Mouse (Mus musculus) stomach, postnatal 0 days (tissue): ENCODE results near the gene Phc3. TPM values are rescaled to one million over a fixed set of nuclear protein-coding genes. Genes with fewer than 3 reads are reported as not detected.

ENCODE experiments used
- ATAC-seq: fragments of 200-750 bp; cut with Nextera tagmentation; 2 replicates; pipeline ENCODE4 v1.8.0; 2017; ENCODE audit not compliant: low FRiP score, low TSS enrichment
- DNase-seq: peaks from one replicate; pipeline ENCODE4 v3.0.0-alpha.2; 2016; ENCODE audit warnings: low spot score
- H3K27ac ChIP-seq: fragments of 300-500 bp; sonication (generic); replicated peaks from 2 replicates; pipeline ENCODE4 v1.5.1; 2014; ENCODE audit warnings: mild to moderate bottlenecking, control low read depth
- H3K27me3 ChIP-seq: fragments of 300-500 bp; sonication (generic); 2 replicates; pipeline ENCODE4 v1.6.1; 2014; ENCODE audit warnings: low read length; ENCODE audit not compliant: control insufficient read depth, insufficient read depth
- H3K36me3 ChIP-seq: fragments of 300-500 bp; sonication (generic); 2 replicates; pipeline ENCODE4 v1.6.1; 2014; ENCODE audit warnings: low read length, mixed read lengths; ENCODE audit not compliant: control insufficient read depth, insufficient read depth
- H3K4me1 ChIP-seq: fragments of 300-500 bp; sonication (generic); replicated peaks from 2 replicates; pipeline ENCODE4 v1.6.1; 2014; ENCODE audit warnings: antibody characterized with exemption; ENCODE audit not compliant: control insufficient read depth, insufficient read depth
- H3K4me2 ChIP-seq: fragments of 300-500 bp; sonication (generic); replicated peaks from 2 replicates; pipeline ENCODE4 v1.6.1; 2014; ENCODE audit warnings: low read depth, mild to moderate bottlenecking, control low read depth, moderate library complexity
- H3K4me3 ChIP-seq: fragments of 300-500 bp; sonication (generic); 2 replicates; pipeline ENCODE4 v1.5.1; 2014; ENCODE audit warnings: low read depth, low read length, control low read depth
- H3K9ac ChIP-seq: fragments of 300-500 bp; sonication (generic); 2 replicates; pipeline ENCODE4 v1.6.1; 2014; ENCODE audit warnings: mild to moderate bottlenecking, low read length, control low read depth, mixed read lengths
- H3K9me3 ChIP-seq: fragments of 300-500 bp; sonication (generic); 2 replicates; pipeline ENCODE4 v1.6.1; 2016; ENCODE audit warnings: low read length; ENCODE audit not compliant: control insufficient read depth
- CTCF ChIP-seq: IDR thresholded peaks from 2 replicates; pipeline ENCODE4 v1.5.1; 2016; ENCODE audit warnings: antibody characterized with exemption, low read depth, mild to moderate bottlenecking, moderate library complexity
- EP300 ChIP-seq: optimal IDR thresholded peaks from 2 replicates; pipeline ENCODE3; 2016; ENCODE audit warnings: antibody characterized with exemption
- WGBS: fragments of 180-500 bp; shearing (Covaris S2); extraction: QIAGEN DNeasy Blood & Tissue Kit; methylation state at CpG from one replicate; pipeline ENCODE4 v1.1.7; 2014; 5-methylcytosine and 5-hydroxymethylcytosine counted together
- polyA plus RNA-seq: library from polyadenylated mRNA; unstranded; fragments of >200 nt; fragmentation: Nextera tagmentation; extraction: Ambion mirVana; gene quantifications from 2 replicates; pipeline ENCODE4 v1.2.1, GENCODE M21; 2015

Gene Phc3
- polyA plus RNA-seq, 1 experiment from 2014 or later, result 3.0 TPM

DNA sequence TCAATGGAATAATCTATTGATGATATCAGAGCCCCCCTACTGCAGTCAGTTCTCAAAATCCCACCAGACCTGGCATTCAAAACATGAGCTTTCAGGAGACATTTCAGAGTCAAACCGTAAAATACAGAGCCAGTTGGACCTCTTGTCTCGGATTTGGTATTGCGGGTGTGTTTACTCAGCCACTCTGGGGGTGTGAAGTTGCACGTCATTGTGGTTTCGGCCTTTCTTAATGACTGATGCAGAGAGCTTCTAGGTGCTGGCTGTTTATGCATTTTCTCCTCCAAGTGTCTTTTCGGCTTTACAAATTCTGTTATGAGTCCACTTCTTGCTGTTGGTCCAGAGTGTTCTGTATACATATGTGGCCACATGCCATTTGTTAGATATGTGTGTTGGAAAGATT lies 92.5 kb downstream of the Phc3 start:
- no peak overlapping the region for H3K4me3 ChIP-seq
- WGBS, result 77% methylated on average over 6 of the region's 6 CpGs

DNA sequence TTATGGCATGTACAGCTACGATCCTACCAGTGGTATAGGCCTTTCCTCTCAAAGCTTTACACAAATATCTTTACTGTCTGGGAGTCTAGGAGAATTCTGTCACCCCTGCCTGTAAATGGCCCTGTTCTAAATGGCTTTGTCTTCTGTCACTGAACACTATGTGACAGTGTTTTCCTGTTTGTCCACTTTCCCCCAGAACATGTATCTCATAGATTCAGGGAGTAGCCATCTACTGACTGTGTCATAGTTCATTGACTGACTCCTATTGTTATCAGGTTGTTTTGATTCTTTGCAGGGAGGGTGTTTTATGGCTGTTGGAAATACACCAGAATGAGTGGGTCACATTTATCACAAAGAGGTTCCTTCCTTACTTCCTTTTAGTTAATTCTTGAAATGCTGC lies 99.2 kb downstream of the Phc3 start:
- peak; percentile 71; the same call in 1 of the 2 replicates for ATAC-seq
- DNase-seq, result no peak
- Histone ChIP-seq H3K4me2 (no peak overlapping the region), H3K9ac (no peak overlapping the region), H3K9me3 (no peaks in the 10 kb centered on the region), H3K27me3 (no peaks in the 10 kb centered on the region), H3K4me1 (no peaks in the 10 kb centered on the region), H3K27ac (no peak overlapping the region), H3K36me3 (no peaks in the 10 kb centered on the region), H3K4me3 (no peak overlapping the region)
- 80% methylated on average over 1 of the region's 1 CpGs for WGBS
- no peak for TF ChIP-seq CTCF
- no peak for TF ChIP-seq EP300

More for the DNA sequence above, 92.5 kb downstream of the Phc3 start:
- no peak overlapping the region for H3K27ac ChIP-seq
- H3K4me2 ChIP-seq, result no peak overlapping the region
- no peak for DNase-seq
- no peaks in the 10 kb centered on the region for H3K36me3 ChIP-seq
- H3K27me3 ChIP-seq, result no peaks in the 10 kb centered on the region
- TF ChIP-seq CTCF (no peak), EP300 (no peak)
- no peak overlapping the region for H3K9ac ChIP-seq
- no peaks in the 10 kb centered on the region for H3K9me3 ChIP-seq
- H3K4me1 ChIP-seq, result no peaks in the 10 kb centered on the region
- ATAC-seq, result no peak

DNA sequence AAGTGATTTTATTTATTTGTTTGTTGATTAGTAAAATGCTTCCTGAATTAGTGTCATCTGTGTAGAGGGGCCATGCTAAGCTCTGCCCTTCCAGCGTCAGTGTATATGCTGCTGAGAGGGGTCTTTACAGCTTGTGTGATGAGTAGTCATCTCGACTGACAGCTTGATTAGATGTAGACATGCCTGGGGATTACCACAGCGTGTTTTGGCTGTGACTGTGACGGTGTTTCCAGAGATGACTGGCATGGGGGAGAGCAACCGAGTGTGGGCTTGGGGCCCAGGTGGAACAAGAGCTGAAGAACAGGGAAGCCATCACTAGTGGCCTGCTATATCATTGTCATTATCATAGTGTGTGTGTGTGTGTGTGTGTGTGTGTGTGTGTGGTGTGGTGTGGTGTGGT lies 100.6 kb downstream of the Phc3 start:
- H3K4me2 ChIP-seq, result no peak overlapping the region
- no peaks in the 10 kb centered on the region for H3K27me3 ChIP-seq
- no peaks in the 10 kb centered on the region for H3K9me3 ChIP-seq
- no peak for DNase-seq
- H3K27ac ChIP-seq, result no peak overlapping the region
- ATAC-seq, result no peak
- no peak for TF ChIP-seq CTCF
- TF ChIP-seq EP300, result no peak
- no peak overlapping the region for H3K4me3 ChIP-seq
- 59% methylated on average over 5 of the region's 5 CpGs for WGBS
- no peaks in the 10 kb centered on the region for H3K36me3 ChIP-seq
- H3K4me1 ChIP-seq, result no peaks in the 10 kb centered on the region
- H3K9ac ChIP-seq, result no peak overlapping the region

DNA sequence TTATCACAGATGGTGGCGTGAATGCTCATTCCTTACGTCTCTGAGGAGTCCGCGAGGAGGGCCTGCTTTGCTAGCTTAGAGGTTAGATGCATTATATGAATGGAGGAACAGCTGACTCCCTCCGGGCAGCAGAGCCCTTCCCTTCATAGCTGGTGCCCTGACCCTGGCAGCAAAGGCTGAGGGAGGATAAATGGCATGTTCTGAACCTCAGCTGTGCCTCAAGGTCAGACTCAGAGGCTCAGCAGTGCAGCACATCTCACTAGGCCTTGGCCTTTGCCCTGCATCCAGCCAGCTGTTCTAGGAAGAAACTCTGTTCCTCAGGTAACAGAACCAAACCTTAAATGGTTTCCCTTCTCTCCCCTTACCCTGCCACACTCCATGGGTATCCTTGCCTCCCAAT lies 101.0 kb downstream of the Phc3 start:
- 73% methylated on average over 5 of the region's 5 CpGs for WGBS
- Histone ChIP-seq H3K4me2 (no peak overlapping the region), H3K4me3 (no peak overlapping the region), H3K4me1 (no peaks in the 10 kb centered on the region), H3K9me3 (no peaks in the 10 kb centered on the region), H3K27me3 (no peaks in the 10 kb centered on the region), H3K36me3 (no peaks in the 10 kb centered on the region), H3K27ac (no peak overlapping the region), H3K9ac (no peak overlapping the region)
- TF ChIP-seq CTCF (no peak), EP300 (no peak)
- no peak for DNase-seq
- ATAC-seq, result no peak

DNA sequence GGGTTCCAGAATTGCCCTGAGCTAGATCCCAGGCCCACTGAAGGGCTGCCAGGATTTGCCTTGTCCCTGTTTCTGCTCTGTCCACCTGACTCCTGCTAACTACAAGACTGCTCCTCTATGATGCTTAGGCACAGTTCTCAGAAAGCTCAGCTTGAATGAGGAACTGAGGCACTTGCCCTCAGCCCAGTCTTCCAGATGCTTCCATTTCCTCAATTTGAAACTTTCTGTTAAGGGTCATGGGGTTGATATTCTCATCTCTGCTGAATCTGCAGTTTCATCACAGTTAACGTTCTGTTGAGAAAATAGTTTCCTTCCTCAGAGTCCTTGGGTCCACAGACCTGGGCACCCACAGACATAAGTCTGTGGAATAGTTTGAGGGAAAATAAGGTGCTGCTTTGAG lies 104.6 kb downstream of the Phc3 start:
- no peak for TF ChIP-seq CTCF
- no peak for TF ChIP-seq EP300
- Histone ChIP-seq H3K27me3 (no peaks in the 10 kb centered on the region), H3K27ac (no peak overlapping the region), H3K36me3 (no peaks in the 10 kb centered on the region), H3K4me1 (no peaks in the 10 kb centered on the region), H3K9ac (no peak overlapping the region), H3K4me2 (no peak overlapping the region), H3K4me3 (no peak overlapping the region), H3K9me3 (no peaks in the 10 kb centered on the region)
- ATAC-seq, result no peak
- WGBS, result 64% methylated on average over 1 of the region's 1 CpGs
- no peak for DNase-seq

DNA sequence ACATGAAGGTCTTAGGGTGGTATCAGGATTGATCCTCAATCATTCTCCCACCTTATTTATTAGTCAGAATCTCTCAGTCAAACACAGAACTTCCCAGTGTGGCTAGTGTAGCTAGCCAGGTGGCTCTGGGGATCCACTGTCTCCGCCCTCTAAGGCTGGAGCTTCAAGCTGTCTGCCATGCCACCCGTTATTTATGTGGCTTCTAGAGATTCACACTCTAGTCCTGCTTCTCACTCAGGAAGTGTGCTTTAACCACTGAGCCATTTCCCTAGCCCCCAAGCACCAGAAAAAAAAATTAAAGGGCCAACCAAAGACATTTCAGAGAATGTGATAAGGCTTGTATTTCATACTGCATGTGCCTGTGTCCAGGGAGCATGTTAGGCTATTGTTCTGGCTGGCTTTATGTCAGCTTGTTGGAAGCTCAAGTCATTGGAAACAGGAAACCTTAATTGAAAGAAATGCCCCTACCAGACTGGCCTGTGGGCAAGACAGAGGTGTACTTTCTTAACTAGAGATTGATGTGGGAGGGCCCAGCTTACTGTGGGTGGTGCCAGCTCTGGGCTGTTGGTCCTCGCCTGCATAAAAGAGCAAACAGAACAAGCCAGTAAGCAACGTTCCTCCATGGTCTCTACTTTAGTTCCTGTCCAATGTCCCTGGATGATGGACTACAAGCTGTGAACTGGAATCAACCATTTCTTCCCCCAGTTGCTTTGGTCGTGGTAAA lies 105.3 kb downstream of the Phc3 start:
- H3K27ac ChIP-seq, result no peak overlapping the region
- 56% methylated on average over 5 of the region's 5 CpGs for WGBS

More for the DNA sequence above, 105.3 kb downstream of the Phc3 start:
- no peak for TF ChIP-seq CTCF
- no peak for TF ChIP-seq EP300
- no peak overlapping the region for H3K4me3 ChIP-seq
- ATAC-seq, result no peak
- H3K36me3 ChIP-seq, result no peaks in the 10 kb centered on the region
- H3K9ac ChIP-seq, result no peak overlapping the region
- H3K4me2 ChIP-seq, result no peak overlapping the region
- no peaks in the 10 kb centered on the region for H3K9me3 ChIP-seq
- H3K4me1 ChIP-seq, result no peaks in the 10 kb centered on the region
- H3K27me3 ChIP-seq, result no peaks in the 10 kb centered on the region
- no peak for DNase-seq
